ENCODE assay signal across 13 mouse cellular contexts in genomic region chr11:95504271-95504731, GRCm38 (mm10). TPM values are rescaled to one million over a fixed set of nuclear protein-coding genes. Genes with fewer than 3 reads are reported as not detected.
DNase-seq lines count a peak whose midpoint lies in the region; ATAC-seq and TF ChIP-seq lines count a peak whose summit lies in the region.
"Had no signal": no experiment of that assay in that cellular context is flagged by ENCODE, and none has a peak within 500 bp of the region (broad histone marks: within the 10 kb centered on the region; RNA-seq: fewer than 3 reads in every experiment).

No protein-coding gene starts in this region.

- intact Hi-C loops in left cerebral cortex, postnatal 4 days (cut with DNase I) = no loop called here

- TF ChIP-seq POLR2A in thymus, adult 2 months (IDR thresholded peaks at IDR 0.05; ENCODE audit: control insufficient read depth, extremely low read depth, insufficient read depth, low read length, poor library complexity) = no peak

- peak overlapping the region; percentile 18; the same call in 1 of the 2 replicates for H3K9ac ChIP-seq in heart, embryonic 16.5 days (ENCODE audit: low read length)
- H3K9ac ChIP-seq: forebrain, embryonic 12.5 days had no signal

- peak overlapping the region; percentile 68; the same call in 1 of the 2 replicates for H3K27ac ChIP-seq in heart, embryonic 16.5 days (ENCODE audit: low read length)
- H3K27ac ChIP-seq in thymus, adult 2 months (ENCODE audit: control insufficient read depth, insufficient read depth, low read length) = no peak overlapping the region
- H3K27ac ChIP-seq: forebrain, embryonic 12.5 days; left cerebral cortex, adult 2 months had no signal

- H3K9me3 ChIP-seq in heart, embryonic 16.5 days (replicated peaks; ENCODE audit: control insufficient read depth, low read length) = no peaks in the 10 kb centered on the region
- H3K9me3 ChIP-seq: forebrain, embryonic 12.5 days had no signal

- no peak for ATAC-seq in cerebellum, adult (ENCODE audit: insufficient number of reproducible peaks, low FRiP score, low TSS enrichment)
- ATAC-seq in heart, embryonic 16.5 days (replicated peaks; ENCODE audit: extremely low read depth, insufficient read depth, low FRiP score) = no peak
- ATAC-seq: Patski had no signal

- no peaks in the 10 kb centered on the region for H3K27me3 ChIP-seq in heart, embryonic 16.5 days (ENCODE audit: control insufficient read depth, insufficient read depth, low read length)
- no peaks in the 10 kb centered on the region for H3K27me3 ChIP-seq in thymus, adult 2 months (ENCODE audit: control insufficient read depth, insufficient read depth, low read length)
- H3K27me3 ChIP-seq: Patski had no signal

- H3K4me1 ChIP-seq in heart, embryonic 16.5 days (ENCODE audit: control insufficient read depth, insufficient read depth, low read length) = peaks cover 7% of the 10 kb centered on the region
- H3K4me1 ChIP-seq in thymus, adult 2 months (replicated peaks; ENCODE audit: control insufficient read depth, insufficient read depth, low read length) = no peaks in the 10 kb centered on the region

- WGBS in heart, embryonic 16.5 days = 73% methylated on average over 6 of the region's 6 CpGs
- 98% methylated on average over 6 of the region's 6 CpGs for WGBS in thymus, adult 2 months

- H3K36me3 ChIP-seq in heart, embryonic 16.5 days (ENCODE audit: control insufficient read depth, insufficient read depth) = no peaks in the 10 kb centered on the region
- H3K36me3 ChIP-seq in thymus, adult 2 months (ENCODE audit: control insufficient read depth, insufficient read depth, low read length) = no peaks in the 10 kb centered on the region
- H3K36me3 ChIP-seq: forebrain, embryonic 12.5 days had no signal

- no peak overlapping the region for H3K4me2 ChIP-seq in heart, embryonic 16.5 days (ENCODE audit: low read depth, low read length)
- H3K4me2 ChIP-seq: forebrain, embryonic 12.5 days had no signal

- H3K4me3 ChIP-seq in heart, embryonic 16.5 days (ENCODE audit: low read length) = no peak overlapping the region
- no peak overlapping the region for H3K4me3 ChIP-seq in thymus, adult 2 months (ENCODE audit: control insufficient read depth, insufficient read depth, low read length)
- H3K4me3 ChIP-seq: forebrain, embryonic 12.5 days; left cerebral cortex, adult 2 months had no signal

- no peak for TF ChIP-seq CTCF in thymus, adult 2 months (IDR thresholded peaks at IDR 0.05; ENCODE audit: borderline replicate concordance, control insufficient read depth, extremely low read depth, insufficient read depth, low read length, poor library complexity)

- DNase-seq in cerebellum, postnatal 14 days = peak; percentile 62 to 63
- DNase-seq in left cerebral cortex, postnatal 4 days = peak; percentile 56
- no peak for DNase-seq in left cerebral cortex, adult 11 months (ENCODE audit: low spot score)
- DNase-seq in Muller cell, postnatal 12 days (ENCODE audit: inconsistent ontology term) = peak; percentile 49
- DNase-seq in spleen, postnatal 14 days (ENCODE audit: low spot score in 2 of 2) = no peak
- DNase-seq in thymus, adult 2 months = no peak
- DNase-seq: liver had no signal

RNA-seq across cellular contexts. Expression of gene Nxph3, which starts 10.1 kb away (rescaled TPM):
- total RNA-seq in left cerebral cortex, postnatal 4 days (2021) = 10 to 100 TPM; 40.2 to 44.0 TPM
- polyA plus RNA-seq in heart, embryonic 16.5 days (2015; fragmentation: Nextera tagmentation; extraction: Ambion mirVana) = 0.07 and 0.14 TPM in 2 replicates
- polyA plus RNA-seq in thymus, adult 2 months (2012; rRNA removed) = 0.22 and 0.34 TPM in 2 replicates
- total RNA-seq: megakaryocyte progenitor cell, adult 5-6 weeks had no signal

Comparison
In these comparisons a context has a peak if more than half of its experiments do, and no peak if none do; other contexts are left out.
1. DNase-seq: peak in cerebellum, postnatal 14 days (2 of 2), left cerebral cortex, postnatal 4 days (single experiment) and Muller cell, postnatal 12 days (single experiment); none in left cerebral cortex, adult 11 months (single experiment), spleen, postnatal 14 days (0 of 2) and thymus, adult 2 months (single experiment).